ENCODE assay signal across 9 mouse cellular contexts in the genomic region with DNA sequence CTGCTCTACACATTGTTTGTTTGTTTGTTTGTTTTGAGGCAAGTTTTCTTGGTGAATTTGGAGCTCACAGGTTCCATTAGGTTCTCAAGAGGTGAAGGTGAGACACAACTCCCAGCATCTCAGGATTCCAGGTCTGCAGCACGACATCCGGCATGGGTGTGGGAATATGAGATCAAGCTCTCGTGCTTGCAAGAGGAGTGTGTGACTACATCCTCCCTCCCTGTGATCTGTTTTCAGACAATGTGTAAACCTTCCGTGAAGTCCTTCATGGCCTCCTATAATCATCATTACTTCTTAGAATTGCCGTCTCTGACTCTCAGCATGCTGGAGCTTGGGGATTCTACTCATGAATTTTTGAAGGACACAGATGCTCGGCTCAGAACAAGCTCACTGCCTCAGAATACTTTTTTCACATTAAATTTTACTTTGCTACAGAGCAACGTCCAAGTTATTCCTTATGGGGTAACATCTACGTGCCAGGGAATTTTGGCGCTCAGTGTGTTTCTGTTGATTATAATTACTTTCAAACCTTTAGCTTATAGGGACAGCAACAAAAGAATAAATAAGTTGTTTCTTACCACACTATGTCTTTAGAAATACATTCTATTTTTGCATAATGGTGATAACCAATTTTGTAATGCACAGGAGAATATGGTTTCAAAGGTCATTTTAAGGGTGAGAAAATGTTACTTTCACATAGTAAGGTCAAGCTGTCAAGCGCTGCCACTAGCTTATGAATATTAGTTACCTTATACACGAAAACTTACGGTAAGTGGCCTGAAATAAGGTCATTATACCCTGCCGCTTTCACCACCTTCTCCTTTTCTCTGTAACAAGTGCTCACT.
DNase-seq lines count a peak whose midpoint lies in the region; ATAC-seq lines count a peak whose summit lies in the region.
"Had no signal": no experiment of that assay in that cellular context is flagged by ENCODE, and none has a peak within 500 bp of the region (broad histone marks: within the 10 kb centered on the region; RNA-seq: fewer than 3 reads in every experiment).

No protein-coding gene starts in this region.

- H3K4me3 ChIP-seq in lung, embryonic 15.5 days = no peak overlapping the region
- H3K4me3 ChIP-seq in embryonic facial prominence, embryonic 11.5 days (ENCODE audit: low read depth, low read length) = no peak overlapping the region
- H3K4me3 ChIP-seq in hindbrain, embryonic 14.5 days (replicated peaks; ENCODE audit: low read length) = no peak overlapping the region

- H3K9ac ChIP-seq in lung, embryonic 15.5 days = no peak overlapping the region
- no peak overlapping the region for H3K9ac ChIP-seq in embryonic facial prominence, embryonic 11.5 days (replicated peaks; ENCODE audit: low read length)
- H3K9ac ChIP-seq in hindbrain, embryonic 14.5 days = no peak overlapping the region

- no peaks in the 10 kb centered on the region for H3K36me3 ChIP-seq in lung, embryonic 15.5 days
- no peaks in the 10 kb centered on the region for H3K36me3 ChIP-seq in embryonic facial prominence, embryonic 11.5 days (replicated peaks; ENCODE audit: control insufficient read depth, insufficient read depth, low read depth, low read length)
- no peaks in the 10 kb centered on the region for H3K36me3 ChIP-seq in hindbrain, embryonic 14.5 days (replicated peaks; ENCODE audit: control insufficient read depth, insufficient read depth)

- no peaks in the 10 kb centered on the region for H3K27me3 ChIP-seq in lung, embryonic 15.5 days
- no peaks in the 10 kb centered on the region for H3K27me3 ChIP-seq in embryonic facial prominence, embryonic 11.5 days (ENCODE audit: control insufficient read depth, insufficient read depth, low read length)
- no peaks in the 10 kb centered on the region for H3K27me3 ChIP-seq in hindbrain, embryonic 14.5 days (ENCODE audit: control insufficient read depth, insufficient read depth, low read length)

- H3K4me2 ChIP-seq in lung, embryonic 15.5 days = no peak overlapping the region
- H3K4me2 ChIP-seq in embryonic facial prominence, embryonic 11.5 days (ENCODE audit: low read depth, low read length) = peak overlapping the region; percentile 8; the same call in 1 of the 2 replicates
- peak overlapping the region; percentile 15; the same call in 1 of the 2 replicates for H3K4me2 ChIP-seq in hindbrain, embryonic 14.5 days (replicated peaks)

- no peak for ATAC-seq in lung, embryonic 15.5 days (ENCODE audit: borderline replicate concordance, extremely low read depth, low FRiP score, low TSS enrichment)
- ATAC-seq in embryonic facial prominence, embryonic 11.5 days (replicated peaks; ENCODE audit: insufficient number of reproducible peaks, low FRiP score, low TSS enrichment, low read depth) = no peak
- ATAC-seq in hindbrain, embryonic 14.5 days (ENCODE audit: low FRiP score) = no peak

- 42% methylated on average over 13 of the region's 13 CpGs for WGBS in lung, embryonic 15.5 days
- WGBS in embryonic facial prominence, embryonic 11.5 days = 36% methylated on average over 13 of the region's 13 CpGs
- WGBS in hindbrain, embryonic 14.5 days = 30% methylated on average over 13 of the region's 13 CpGs

- H3K27ac ChIP-seq in lung, embryonic 15.5 days = peak overlapping the region; percentile 5; the same call in 1 of the 2 replicates
- no peak overlapping the region for H3K27ac ChIP-seq in embryonic facial prominence, embryonic 11.5 days (replicated peaks; ENCODE audit: low read depth, low read length)
- H3K27ac ChIP-seq in hindbrain, embryonic 14.5 days = no peak overlapping the region

- DNase-seq in lung, adult 18-20 months = no peak
- DNase-seq in embryonic facial prominence, embryonic 11.5 days (ENCODE audit: low spot score) = peak; percentile 89
- DNase-seq in hindbrain, embryonic 14.5 days (ENCODE audit: low spot score) = peak; percentile 59
- peak; percentile 93 for DNase-seq in retina, embryonic 14.5 days (ENCODE audit: low spot score)
- DNase-seq in thymus, postnatal 25 days = no peak
- DNase-seq in frontal cortex, postnatal 14 days (ENCODE audit: low spot score in 2 of 2) = no peak
- no peak for DNase-seq in cerebellum, adult 8-10 months
- DNase-seq: gastrocnemius, postnatal 36 days had no signal

- no peaks in the 10 kb centered on the region for H3K9me3 ChIP-seq in lung, embryonic 15.5 days
- no peaks in the 10 kb centered on the region for H3K9me3 ChIP-seq in embryonic facial prominence, embryonic 11.5 days (replicated peaks; ENCODE audit: control insufficient read depth, low read length)
- no peaks in the 10 kb centered on the region for H3K9me3 ChIP-seq in hindbrain, embryonic 14.5 days (ENCODE audit: control insufficient read depth, low read length)

- H3K4me1 ChIP-seq in lung, embryonic 15.5 days = 0 out of 2 replicates have a peak, but pooled peaks cover 6% of the 10 kb centered on the region
- no peaks in the 10 kb centered on the region for H3K4me1 ChIP-seq in embryonic facial prominence, embryonic 11.5 days (ENCODE audit: control insufficient read depth, insufficient read depth, low read length)
- H3K4me1 ChIP-seq in hindbrain, embryonic 14.5 days (replicated peaks; ENCODE audit: control insufficient read depth, insufficient read depth, low read length) = peaks cover 9% of the 10 kb centered on the region; the same call in 1 of the 2 replicates

Comparison
In these comparisons a context has a peak if more than half of its experiments do, and no peak if none do; other contexts are left out.
1. DNase-seq: peak in embryonic facial prominence, embryonic 11.5 days (single experiment), hindbrain, embryonic 14.5 days (single experiment) and retina, embryonic 14.5 days (single experiment); none in lung, adult 18-20 months (0 of 2), thymus, postnatal 25 days (single experiment), frontal cortex, postnatal 14 days (0 of 2) and cerebellum, adult 8-10 months (single experiment).